ENCODE assay signal across 20 mouse cellular contexts in the genomic region with DNA sequence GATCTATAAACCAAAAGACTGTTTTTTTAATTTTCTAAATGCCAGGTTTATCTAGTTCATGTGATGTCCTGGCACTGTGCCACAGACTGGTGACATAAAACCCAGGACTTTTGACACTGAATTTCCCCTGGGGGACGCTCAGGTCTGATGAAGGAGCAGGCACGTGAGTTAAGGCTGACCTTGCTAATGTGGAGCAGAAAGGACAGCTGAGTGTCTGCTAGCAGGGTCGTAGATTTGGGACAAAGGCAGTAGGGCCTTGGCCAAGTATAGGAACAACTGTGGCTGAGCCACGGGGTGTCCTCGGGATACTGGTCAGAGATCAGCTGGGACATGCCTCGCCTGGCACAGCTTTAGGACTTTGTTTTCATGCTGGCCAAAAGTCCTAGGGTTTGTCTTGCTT. TPM values are rescaled to one million over a fixed set of nuclear protein-coding genes. Genes with fewer than 3 reads are reported as not detected.
A peak's percentile ranks its signal among the peaks of the same experiment; 100 is the strongest.
DNase-seq lines count a peak whose midpoint lies in the region; ATAC-seq and TF ChIP-seq lines count a peak whose summit lies in the region.
"Had no signal": no experiment of that assay in that cellular context is flagged by ENCODE, and none has a peak within 500 bp of the region (broad histone marks: within the 10 kb centered on the region; RNA-seq: fewer than 3 reads in every experiment).

No protein-coding gene starts in this region.

- H3K27me3 ChIP-seq in kidney, embryonic 15.5 days, result no peaks in the 10 kb centered on the region
- no peaks in the 10 kb centered on the region for H3K27me3 ChIP-seq in myocyte (ENCODE audit: control insufficient read depth, insufficient read depth, insufficient read length)
- H3K27me3 ChIP-seq: embryonic facial prominence, embryonic 12.5 days had no signal

- intact Hi-C loops in heart, postnatal 25 days (cut with DNase I), result loop anchor here (5.0 kb wide), 1 partner anchor 267 kb away; a partner anchor contains a TSS

- H3K4me1 ChIP-seq in kidney, embryonic 15.5 days, result peaks cover 42% of the 10 kb centered on the region

- peaks cover 7% of the 10 kb centered on the region; the same call in 1 of the 2 replicates for H3K36me3 ChIP-seq in kidney, embryonic 15.5 days
- no peaks in the 10 kb centered on the region for H3K36me3 ChIP-seq in myocyte (ENCODE audit: control insufficient read depth, insufficient read depth)
- H3K36me3 ChIP-seq: embryonic facial prominence, embryonic 12.5 days; hindbrain, embryonic 12.5 days had no signal

- 81% methylated on average over 6 of the region's 6 CpGs for WGBS in kidney, embryonic 15.5 days

- H3K9ac ChIP-seq in kidney, embryonic 15.5 days, result no peak overlapping the region
- H3K9ac ChIP-seq: embryonic facial prominence, embryonic 12.5 days; hindbrain, embryonic 12.5 days had no signal

- no peaks in the 10 kb centered on the region for H3K9me3 ChIP-seq in kidney, embryonic 15.5 days (replicated peaks)
- H3K9me3 ChIP-seq: embryonic facial prominence, embryonic 12.5 days; hindbrain, embryonic 12.5 days had no signal

- H3K79me2 ChIP-seq in myocyte (ENCODE audit: control insufficient read depth, insufficient read depth), result peaks cover 24% of the 10 kb centered on the region

- H3ac ChIP-seq in myocyte (ENCODE audit: control insufficient read depth, insufficient read length), result no peak overlapping the region

- no peak for ATAC-seq in kidney, embryonic 15.5 days (replicated peaks; ENCODE audit: low FRiP score)
- ATAC-seq: forebrain, embryonic 14.5 days; hindbrain, postnatal 0 days had no signal

- DNase-seq in heart, adult 11 months, result peak; percentile 85
- DNase-seq in heart, postnatal 25 days (ENCODE audit: low spot score), result no peak
- peak; percentile 21 to 41 for DNase-seq in kidney, postnatal 25 days
- DNase-seq in NIH3T3 (ENCODE audit: low read depth), result peak; percentile 24
- DNase-seq in left cerebral cortex, adult 9 months (ENCODE audit: low spot score in 2 of 2), result no peak
- DNase-seq: adrenal gland, postnatal 10 days; cerebellum, adult 11 months; cerebellum, adult 8-10 months; cerebellum, postnatal 14 days; embryo, embryonic 11 days; gastrocnemius, postnatal 10 days; heart, adult 2 months; heart, postnatal 36 days; kidney, adult 11 months had no signal

- no peak overlapping the region for H3K4me3 ChIP-seq in kidney, embryonic 15.5 days (replicated peaks)
- no peak overlapping the region for H3K4me3 ChIP-seq in myocyte
- H3K4me3 ChIP-seq: embryonic facial prominence, embryonic 12.5 days; heart, adult 2 months; hindbrain, embryonic 12.5 days had no signal

- no peak overlapping the region for H3K4me2 ChIP-seq in kidney, embryonic 15.5 days
- no peak overlapping the region for H3K4me2 ChIP-seq in myocyte (ENCODE audit: low read depth)
- H3K4me2 ChIP-seq: hindbrain, embryonic 12.5 days had no signal

- TF ChIP-seq POLR2A in myocyte (IDR thresholded peaks at IDR 0.05; ENCODE audit: insufficient read length, low read depth), result no peak

- no peak overlapping the region for H3K27ac ChIP-seq in kidney, embryonic 15.5 days
- H3K27ac ChIP-seq: embryonic facial prominence, embryonic 12.5 days; heart, adult 2 months; hindbrain, embryonic 12.5 days; hindbrain, postnatal 0 days had no signal

TF ChIP-seq in myocyte, 11 proteins besides CTCF, POLR2A, EP300 and RAD21:
- TF ChIP-seq CEBPB (IDR thresholded peaks at IDR 0.05; ENCODE audit: insufficient read depth, poor library complexity, severe bottlenecking), result no peak
- TF ChIP-seq USF1 (IDR thresholded peaks at IDR 0.05; ENCODE audit: low read depth), result no peak
- TF ChIP-seq E2F4 (IDR thresholded peaks at IDR 0.05; ENCODE audit: insufficient read depth), result no peak
- TF ChIP-seq SRF (IDR thresholded peaks at IDR 0.05; ENCODE audit: control insufficient read depth, insufficient read length, low read depth), result peak; percentile 28
- no peak for TF ChIP-seq TCF3 (IDR thresholded peaks at IDR 0.05; ENCODE audit: insufficient read length, low read depth)
- peak in 2 of 3 experiments; percentile 20 to 71 for TF ChIP-seq MYOG (IDR thresholded peaks at IDR 0.05; ENCODE audit: control insufficient read depth in 1 of 3, insufficient read depth in 1 of 3, insufficient read length in 2 of 3, low read depth in 2 of 3)
- no peak for TF ChIP-seq MAX (IDR thresholded peaks at IDR 0.05; ENCODE audit: low read depth)
- peak in 1 of 3 experiments; percentile 44 for TF ChIP-seq MYOD1 (IDR thresholded peaks at IDR 0.05; ENCODE audit: control insufficient read depth in 1 of 3, insufficient read length in 2 of 3, low read depth in 2 of 3)
- no peak for TF ChIP-seq REST (IDR thresholded peaks at IDR 0.05; ENCODE audit: insufficient read depth, insufficient read length)
- TF ChIP-seq TCF12 (IDR thresholded peaks at IDR 0.05; ENCODE audit: insufficient read depth, poor library complexity, severe bottlenecking), result no peak

RNA-seq across cellular contexts. Expression of a gene that starts 5.2 kb away (rescaled TPM):
- 10 to 100 TPM; 46.8 to 75.2 TPM for total RNA-seq in heart, postnatal 25 days (2021)
- 67.7 and 68.6 TPM in 2 replicates for polyA plus RNA-seq in kidney, embryonic 15.5 days (2015; fragmentation: Nextera tagmentation; extraction: Ambion mirVana)
- 49.6 TPM for polyA plus RNA-seq in myocyte (2012; fragmentation: generic; extraction: Trizol)

Comparison
In these comparisons a context has a peak if more than half of its experiments do, and no peak if none do; other contexts are left out.
1. DNase-seq: peak in heart, adult 11 months (single experiment), kidney, postnatal 25 days (2 of 2) and NIH3T3 (single experiment); none in heart, postnatal 25 days (single experiment) and left cerebral cortex, adult 9 months (0 of 2).